Mouse (Mus musculus): Measurements from ENCODE around the gene Cdkn3. TPM values are rescaled to one million over a fixed set of nuclear protein-coding genes. Genes with fewer than 3 reads are reported as not detected.

Gene Cdkn3
- polyA plus RNA-seq (2015; fragmentation: Nextera tagmentation; extraction: Ambion mirVana) = 7.8 and 9.5 TPM in 2 replicates

DNA sequence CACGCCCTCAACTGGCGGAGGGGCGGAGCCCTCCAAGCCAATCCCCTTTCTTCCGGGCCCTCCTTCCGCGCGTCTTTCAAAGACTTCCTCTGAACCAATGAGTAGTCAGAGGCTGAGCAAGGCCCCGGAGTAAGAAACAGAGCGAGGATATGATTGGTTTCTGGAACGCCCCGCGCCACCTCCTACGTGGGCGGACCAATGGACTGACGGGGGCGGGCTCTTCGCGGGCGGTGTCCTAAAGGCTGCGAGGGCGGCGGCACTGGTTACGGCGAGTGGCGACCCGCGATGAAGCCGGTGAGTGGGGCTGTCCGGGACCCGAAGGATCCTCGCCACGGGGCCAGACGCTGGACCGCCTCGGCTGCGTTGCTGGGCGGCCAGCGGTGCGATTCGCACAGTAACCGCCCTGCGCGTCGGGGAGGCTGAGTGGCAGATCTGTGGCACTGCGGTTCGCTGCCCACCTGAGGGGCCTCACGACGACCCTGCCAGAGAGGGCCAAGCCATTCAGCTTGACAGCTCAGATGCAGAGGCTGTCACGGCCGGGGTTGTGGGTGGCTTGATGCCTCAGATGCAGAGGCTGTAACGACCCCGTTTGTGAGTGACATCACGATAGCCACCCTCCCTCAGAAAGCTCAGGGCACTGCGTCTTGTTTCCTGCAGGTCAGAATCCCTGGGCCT, at the start of gene Cdkn3:
Gene Cdkn3, plus strand, starts transcription at position 187 of the 675 bp plus-strand sequence.
- WGBS = under 1% methylated on average over 54 of the region's 54 CpGs
- Histone ChIP-seq H3K4me3 (ENCODE audit: low read length) (peak within 1 kb of the TSS; percentile 84), H3K9ac (ENCODE audit: low read depth, low read length) (peak within 1 kb of the TSS; percentile 80), H3K36me3 (ENCODE audit: control insufficient read depth, insufficient read depth, low read length) (peaks cover 2% of the 10 kb centered on the region; the same call in 1 of the 2 replicates), H3K4me1 (ENCODE audit: control insufficient read depth, insufficient read depth, low read depth, low read length) (peaks cover 6% of the 10 kb centered on the region), H3K27ac (ENCODE audit: low read depth, low read length) (no peak within 1 kb of the TSS), H3K4me2 (ENCODE audit: low read length) (peak within 1 kb of the TSS; percentile 97), H3K9me3 (ENCODE audit: control insufficient read depth, low read length) (no peaks in the 10 kb centered on the region), H3K27me3 (replicated peaks; ENCODE audit: control insufficient read depth, insufficient read depth, low read length) (no peaks in the 10 kb centered on the region)
- ATAC-seq = peak; percentile 100

DNA sequence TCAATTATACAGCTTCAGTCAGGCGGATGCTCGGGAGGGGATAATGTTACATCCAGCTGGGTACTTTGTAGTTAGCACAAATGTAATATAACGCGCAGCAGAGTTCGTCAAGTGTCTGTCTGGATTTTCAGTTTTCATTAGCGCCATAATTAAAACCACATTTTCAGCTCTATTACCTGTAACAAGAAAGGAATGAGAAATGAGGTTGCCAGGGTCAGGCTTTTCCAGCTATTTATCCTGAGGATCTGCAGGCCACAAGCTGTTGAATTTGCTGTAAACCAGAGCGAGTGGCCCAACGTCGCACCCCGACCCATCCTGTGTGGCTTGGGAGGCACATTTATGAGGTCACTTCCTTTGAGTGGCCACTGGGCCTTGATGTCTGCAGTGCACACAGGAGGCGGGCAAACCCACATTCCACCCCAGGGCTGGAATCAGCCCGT, 41.8 kb upstream of the Cdkn3 start:
- H3K9ac ChIP-seq (ENCODE audit: low read depth, low read length) = no peak overlapping the region
- 58% methylated on average over 12 of the region's 12 CpGs for WGBS
- H3K4me3 ChIP-seq (ENCODE audit: low read length) = no peak overlapping the region
- no peak for ATAC-seq
- no peak overlapping the region for H3K4me2 ChIP-seq (ENCODE audit: low read length)
- no peaks in the 10 kb centered on the region for H3K4me1 ChIP-seq (ENCODE audit: control insufficient read depth, insufficient read depth, low read depth, low read length)
- H3K27me3 ChIP-seq (replicated peaks; ENCODE audit: control insufficient read depth, insufficient read depth, low read length) = no peaks in the 10 kb centered on the region
- no peak overlapping the region for H3K27ac ChIP-seq (ENCODE audit: low read depth, low read length)
- no peaks in the 10 kb centered on the region for H3K9me3 ChIP-seq (ENCODE audit: control insufficient read depth, low read length)
- no peaks in the 10 kb centered on the region for H3K36me3 ChIP-seq (ENCODE audit: control insufficient read depth, insufficient read depth, low read length)

DNA sequence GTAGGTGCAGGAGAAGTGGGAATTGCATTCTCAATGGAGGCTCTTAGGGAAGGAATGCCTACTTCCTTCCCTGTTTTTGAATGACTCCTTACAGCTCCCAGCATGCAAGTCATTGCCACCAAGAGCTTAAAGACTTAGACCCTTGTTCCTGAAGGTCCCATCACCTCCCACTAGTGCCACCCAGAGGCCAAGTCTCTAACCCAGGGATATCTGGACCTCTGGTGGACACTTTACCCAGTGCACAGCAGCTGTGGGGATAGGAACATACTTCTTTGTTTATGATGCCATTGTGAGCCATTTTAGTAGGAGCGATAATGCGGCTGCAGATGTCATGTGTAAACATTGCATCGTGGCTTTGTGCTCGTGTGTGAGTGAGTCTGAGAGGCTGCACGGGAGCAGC, 38.3 kb upstream of the Cdkn3 start:
- H3K36me3 ChIP-seq (ENCODE audit: control insufficient read depth, insufficient read depth, low read length) = no peaks in the 10 kb centered on the region
- 60% methylated on average over 5 of the region's 5 CpGs for WGBS
- H3K9me3 ChIP-seq (ENCODE audit: control insufficient read depth, low read length) = no peaks in the 10 kb centered on the region
- H3K27me3 ChIP-seq (replicated peaks; ENCODE audit: control insufficient read depth, insufficient read depth, low read length) = no peaks in the 10 kb centered on the region
- no peaks in the 10 kb centered on the region for H3K4me1 ChIP-seq (ENCODE audit: control insufficient read depth, insufficient read depth, low read depth, low read length)
- H3K4me3 ChIP-seq (ENCODE audit: low read length) = no peak overlapping the region
- no peak overlapping the region for H3K9ac ChIP-seq (ENCODE audit: low read depth, low read length)
- no peak for ATAC-seq
- no peak overlapping the region for H3K4me2 ChIP-seq (ENCODE audit: low read length)
- H3K27ac ChIP-seq (ENCODE audit: low read depth, low read length) = no peak overlapping the region

DNA sequence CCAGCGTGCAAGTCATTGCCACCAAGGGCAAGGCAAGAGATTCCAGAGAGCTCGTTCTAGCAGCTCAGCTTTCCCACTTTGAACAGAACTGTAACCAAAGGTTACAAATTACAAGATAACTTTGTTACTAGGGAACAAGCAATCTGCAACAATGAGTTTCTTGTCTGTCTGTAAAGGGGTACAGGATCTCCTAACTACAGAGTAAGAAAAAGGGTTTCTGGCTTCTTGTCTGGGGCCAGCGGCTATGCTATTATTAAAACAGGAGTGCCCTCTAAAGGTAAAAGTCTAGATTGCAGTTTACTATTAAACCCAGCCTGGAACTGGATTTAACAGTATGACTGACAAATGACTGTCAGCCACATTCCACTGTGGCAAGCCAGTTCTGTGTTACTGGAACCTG, 36.5 kb upstream of the Cdkn3 start:
- Histone ChIP-seq H3K27me3 (replicated peaks; ENCODE audit: control insufficient read depth, insufficient read depth, low read length) (no peaks in the 10 kb centered on the region), H3K27ac (ENCODE audit: low read depth, low read length) (no peak overlapping the region), H3K9me3 (ENCODE audit: control insufficient read depth, low read length) (no peaks in the 10 kb centered on the region), H3K4me3 (ENCODE audit: low read length) (no peak overlapping the region), H3K36me3 (ENCODE audit: control insufficient read depth, insufficient read depth, low read length) (no peaks in the 10 kb centered on the region), H3K9ac (ENCODE audit: low read depth, low read length) (no peak overlapping the region), H3K4me1 (ENCODE audit: control insufficient read depth, insufficient read depth, low read depth, low read length) (no peaks in the 10 kb centered on the region), H3K4me2 (ENCODE audit: low read length) (no peak overlapping the region)
- 30% methylated on average over 3 of the region's 3 CpGs for WGBS
- ATAC-seq = peak; percentile 87

DNA sequence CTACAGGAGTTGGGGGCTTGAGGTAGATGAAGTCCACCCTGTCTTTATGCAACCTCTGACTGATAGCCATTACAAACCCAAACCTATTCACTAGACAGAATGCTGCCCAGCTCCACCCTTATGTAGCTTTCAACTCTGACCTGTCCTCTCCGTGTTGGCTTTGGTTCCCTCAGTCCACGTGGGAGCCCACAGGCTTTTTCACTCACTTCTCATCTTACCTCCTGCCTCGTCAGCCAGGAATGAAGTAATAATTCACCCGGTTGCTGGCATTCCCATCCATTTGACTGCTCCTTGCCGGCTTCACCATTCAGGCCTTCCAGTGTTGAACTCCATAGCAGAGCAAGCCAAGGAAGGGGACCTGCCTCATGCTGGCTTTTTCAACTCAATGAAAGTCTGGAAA, 35.4 kb upstream of the Cdkn3 start:
- 47% methylated on average over 5 of the region's 5 CpGs for WGBS
- ATAC-seq = no peak
- Histone ChIP-seq H3K27me3 (replicated peaks; ENCODE audit: control insufficient read depth, insufficient read depth, low read length) (no peaks in the 10 kb centered on the region), H3K4me3 (ENCODE audit: low read length) (no peak overlapping the region), H3K4me2 (ENCODE audit: low read length) (no peak overlapping the region), H3K36me3 (ENCODE audit: control insufficient read depth, insufficient read depth, low read length) (no peaks in the 10 kb centered on the region), H3K4me1 (ENCODE audit: control insufficient read depth, insufficient read depth, low read depth, low read length) (no peaks in the 10 kb centered on the region), H3K9ac (ENCODE audit: low read depth, low read length) (no peak overlapping the region), H3K9me3 (ENCODE audit: control insufficient read depth, low read length) (no peaks in the 10 kb centered on the region), H3K27ac (ENCODE audit: low read depth, low read length) (no peak overlapping the region)

DNA sequence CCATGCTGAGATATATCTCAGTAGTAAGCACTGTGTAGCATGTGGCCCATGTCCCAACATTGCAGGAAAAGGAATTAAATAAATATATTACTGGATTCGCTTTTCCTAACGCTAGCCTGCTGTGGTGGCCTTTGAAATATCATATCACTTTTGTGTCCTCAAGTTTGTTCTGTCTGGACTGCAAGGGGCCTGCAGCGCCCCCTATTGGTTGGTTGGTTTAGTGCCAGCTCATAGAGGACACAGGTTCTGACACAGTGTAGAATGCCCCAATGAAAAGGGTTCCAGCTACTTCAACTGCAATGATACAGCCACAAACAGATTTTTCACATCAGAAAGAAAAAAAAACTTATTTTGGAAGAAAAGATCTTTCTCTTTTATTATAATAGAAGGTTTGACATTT, 34.6 kb upstream of the Cdkn3 start:
- 52% methylated on average over 3 of the region's 3 CpGs for WGBS
- no peak for ATAC-seq
- Histone ChIP-seq H3K4me3 (ENCODE audit: low read length) (no peak overlapping the region), H3K27ac (ENCODE audit: low read depth, low read length) (no peak overlapping the region), H3K36me3 (ENCODE audit: control insufficient read depth, insufficient read depth, low read length) (no peaks in the 10 kb centered on the region), H3K9me3 (ENCODE audit: control insufficient read depth, low read length) (no peaks in the 10 kb centered on the region), H3K4me2 (ENCODE audit: low read length) (no peak overlapping the region), H3K4me1 (ENCODE audit: control insufficient read depth, insufficient read depth, low read depth, low read length) (no peaks in the 10 kb centered on the region), H3K9ac (ENCODE audit: low read depth, low read length) (no peak overlapping the region), H3K27me3 (replicated peaks; ENCODE audit: control insufficient read depth, insufficient read depth, low read length) (no peaks in the 10 kb centered on the region)

DNA sequence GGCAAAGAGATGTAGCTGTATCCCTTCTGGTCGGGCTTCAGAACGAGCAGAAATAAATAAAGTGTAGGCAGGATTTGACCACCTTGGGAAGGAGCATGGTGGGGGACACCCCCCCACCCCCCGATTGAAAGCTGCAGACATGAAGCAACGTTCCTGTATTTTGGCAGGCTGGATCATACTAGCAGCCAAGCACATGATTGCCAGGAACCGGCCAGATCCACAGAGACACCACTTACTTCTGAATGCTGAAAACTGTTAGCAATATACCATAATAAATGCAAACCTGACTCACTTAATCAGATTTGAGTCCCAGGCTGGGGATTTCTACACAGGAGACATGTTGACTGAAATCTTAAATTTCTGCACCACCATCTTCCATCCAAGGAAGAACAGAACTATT, 26.1 kb upstream of the Cdkn3 start:
- WGBS = 71% methylated on average over 5 of the region's 5 CpGs
- no peak for ATAC-seq
- no peaks in the 10 kb centered on the region for H3K4me1 ChIP-seq (ENCODE audit: control insufficient read depth, insufficient read depth, low read depth, low read length)
- no peak overlapping the region for H3K4me2 ChIP-seq (ENCODE audit: low read length)
- H3K27me3 ChIP-seq (replicated peaks; ENCODE audit: control insufficient read depth, insufficient read depth, low read length) = no peaks in the 10 kb centered on the region
- H3K9ac ChIP-seq (ENCODE audit: low read depth, low read length) = no peak overlapping the region
- H3K4me3 ChIP-seq (ENCODE audit: low read length) = no peak overlapping the region
- H3K9me3 ChIP-seq (ENCODE audit: control insufficient read depth, low read length) = no peaks in the 10 kb centered on the region
- no peaks in the 10 kb centered on the region for H3K36me3 ChIP-seq (ENCODE audit: control insufficient read depth, insufficient read depth, low read length)
- H3K27ac ChIP-seq (ENCODE audit: low read depth, low read length) = no peak overlapping the region

DNA sequence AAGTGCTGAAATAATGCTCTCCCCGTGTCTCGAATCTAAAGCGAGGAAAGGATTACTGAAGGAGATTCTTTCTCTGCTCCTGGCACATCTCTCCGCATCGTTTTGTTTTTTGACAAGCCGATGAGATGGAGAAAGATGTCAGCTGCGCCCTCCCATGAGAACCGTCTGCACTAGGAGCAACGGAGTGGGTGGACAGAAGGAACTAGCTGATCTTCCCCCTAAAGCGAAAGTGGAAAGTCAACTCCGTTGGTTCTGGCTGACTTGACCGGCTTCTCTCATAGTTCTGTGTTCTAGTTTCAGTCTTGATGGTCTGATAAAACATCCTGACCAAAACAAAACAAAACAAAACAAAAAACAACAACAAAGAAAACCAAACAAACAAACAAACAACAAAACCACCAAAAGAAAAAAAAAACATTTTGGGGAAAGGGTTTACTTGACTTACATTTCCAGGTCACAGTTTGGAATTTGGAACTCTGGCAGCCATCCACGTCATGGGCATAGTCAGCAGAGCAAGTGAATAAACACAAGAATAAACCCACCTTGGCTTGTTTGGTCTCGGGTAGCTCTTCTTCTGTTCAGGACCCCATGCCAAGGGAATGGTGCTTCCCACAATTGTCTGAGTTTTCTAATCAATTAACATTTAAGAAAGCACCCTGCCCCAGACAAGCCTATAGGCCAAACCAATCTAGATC, 25.4 kb upstream of the Cdkn3 start:
- no peaks in the 10 kb centered on the region for H3K4me1 ChIP-seq (ENCODE audit: control insufficient read depth, insufficient read depth, low read depth, low read length)
- no peak overlapping the region for H3K4me2 ChIP-seq (ENCODE audit: low read length)
- no peaks in the 10 kb centered on the region for H3K27me3 ChIP-seq (replicated peaks; ENCODE audit: control insufficient read depth, insufficient read depth, low read length)
- no peaks in the 10 kb centered on the region for H3K36me3 ChIP-seq (ENCODE audit: control insufficient read depth, insufficient read depth, low read length)
- H3K9me3 ChIP-seq (ENCODE audit: control insufficient read depth, low read length) = peaks cover 2% of the 10 kb centered on the region; the same call in 1 of the 2 replicates
- no peak overlapping the region for H3K9ac ChIP-seq (ENCODE audit: low read depth, low read length)
- no peak for ATAC-seq
- no peak overlapping the region for H3K4me3 ChIP-seq (ENCODE audit: low read length)
- H3K27ac ChIP-seq (ENCODE audit: low read depth, low read length) = no peak overlapping the region
- 81% methylated on average over 14 of the region's 14 CpGs for whole genome bisulfite sequencing

DNA sequence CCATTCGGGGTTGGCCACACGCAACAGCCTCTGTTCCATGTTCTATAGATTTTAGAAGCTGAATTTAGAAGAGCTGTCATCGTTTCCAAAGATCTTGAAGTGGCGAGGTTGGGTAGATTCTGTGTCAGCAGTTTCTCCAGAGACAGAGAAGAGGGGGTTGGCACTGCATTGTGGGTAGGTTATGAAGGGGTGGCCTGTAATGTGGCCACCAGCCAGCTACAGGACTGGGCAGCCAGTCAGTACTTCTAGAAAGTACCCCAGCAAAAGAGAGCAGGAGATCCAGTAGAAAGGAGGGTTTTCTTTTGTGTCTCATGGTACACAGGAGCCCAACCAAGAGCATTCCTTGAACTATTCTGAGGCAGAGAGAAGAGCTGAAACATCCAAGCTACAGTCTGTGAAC, 24.0 kb upstream of the Cdkn3 start:
- no peaks in the 10 kb centered on the region for H3K27me3 ChIP-seq (replicated peaks; ENCODE audit: control insufficient read depth, insufficient read depth, low read length)
- peaks cover 2% of the 10 kb centered on the region; the same call in 1 of the 2 replicates for H3K9me3 ChIP-seq (ENCODE audit: control insufficient read depth, low read length)
- 87% methylated on average over 4 of the region's 4 CpGs for WGBS

More for the DNA sequence above, 24.0 kb upstream of the Cdkn3 start:
- H3K4me1 ChIP-seq (ENCODE audit: control insufficient read depth, insufficient read depth, low read depth, low read length) = no peaks in the 10 kb centered on the region
- no peak for ATAC-seq
- no peaks in the 10 kb centered on the region for H3K36me3 ChIP-seq (ENCODE audit: control insufficient read depth, insufficient read depth, low read length)
- H3K4me2 ChIP-seq (ENCODE audit: low read length) = no peak overlapping the region
- no peak overlapping the region for H3K27ac ChIP-seq (ENCODE audit: low read depth, low read length)
- H3K9ac ChIP-seq (ENCODE audit: low read depth, low read length) = no peak overlapping the region
- no peak overlapping the region for H3K4me3 ChIP-seq (ENCODE audit: low read length)

Measured in hindbrain, embryonic 16.5 days (tissue).